Mouse (Mus musculus): Measurements from ENCODE around the gene Fbxl17.

Gene Fbxl17

DNA sequence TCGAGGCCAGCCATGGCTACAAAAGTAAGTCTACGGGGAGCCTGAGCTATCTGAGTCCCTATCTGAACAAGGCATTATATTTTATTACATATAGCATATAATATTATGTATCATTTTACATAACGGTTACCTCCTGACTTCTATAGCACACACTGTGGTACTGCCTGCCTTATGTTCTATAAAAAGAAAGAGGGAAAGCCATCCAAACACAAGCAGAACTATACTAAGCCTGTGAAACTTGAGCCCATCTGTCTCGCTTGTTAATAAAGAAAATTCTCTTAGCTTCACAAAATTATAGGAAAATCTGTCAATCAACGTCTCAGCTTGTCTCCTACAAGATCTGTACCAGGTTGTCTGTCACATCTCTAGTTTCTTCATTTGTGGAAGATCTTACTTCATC, 173.6 kb downstream of the Fbxl17 start:
- DNase-seq: no peak

DNA sequence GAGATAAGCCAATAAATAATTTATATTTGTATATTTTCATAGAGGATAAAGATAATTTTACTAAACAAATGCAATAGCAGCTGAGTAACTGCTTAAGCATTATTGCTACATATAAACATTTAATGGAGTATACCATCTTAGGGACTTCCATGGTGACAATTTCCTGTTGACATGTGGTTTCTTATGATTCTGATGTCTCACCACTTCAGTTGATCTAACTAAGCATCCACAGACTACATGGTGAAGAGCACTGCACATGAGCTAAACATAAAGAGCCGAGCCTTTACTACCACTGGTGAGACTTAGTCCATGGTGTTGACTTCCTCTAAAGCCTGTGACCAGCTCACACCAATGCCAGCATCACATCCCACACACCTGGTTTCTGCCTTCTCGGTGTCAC, 175.1 kb downstream of the Fbxl17 start:
- no peak for DNase-seq

DNA sequence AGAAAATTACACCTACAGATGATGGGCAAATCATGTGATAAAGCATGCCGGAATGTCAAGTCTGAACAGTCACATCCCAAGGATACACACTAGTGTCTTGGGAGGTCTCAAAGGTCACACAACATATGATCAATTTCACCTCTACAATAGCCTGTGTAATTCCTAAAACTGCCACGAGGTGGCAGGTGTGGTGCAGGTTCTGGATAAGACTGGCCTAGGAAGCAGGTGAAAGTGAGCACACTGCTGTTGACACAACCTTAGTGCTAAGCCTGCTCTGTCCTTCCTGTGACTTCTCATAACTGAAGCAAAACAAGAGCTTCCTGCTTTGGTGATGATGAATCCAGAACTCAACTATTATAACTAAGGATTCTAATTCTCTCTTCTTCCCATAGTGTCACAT, 175.8 kb downstream of the Fbxl17 start:
- peak; percentile 89 for DNase-seq

- no peak for DNase-seq
Measured at GRCm38 (mm10) chr17:63322846-63323245, 177.0 kb downstream of the Fbxl17 start.

DNA sequence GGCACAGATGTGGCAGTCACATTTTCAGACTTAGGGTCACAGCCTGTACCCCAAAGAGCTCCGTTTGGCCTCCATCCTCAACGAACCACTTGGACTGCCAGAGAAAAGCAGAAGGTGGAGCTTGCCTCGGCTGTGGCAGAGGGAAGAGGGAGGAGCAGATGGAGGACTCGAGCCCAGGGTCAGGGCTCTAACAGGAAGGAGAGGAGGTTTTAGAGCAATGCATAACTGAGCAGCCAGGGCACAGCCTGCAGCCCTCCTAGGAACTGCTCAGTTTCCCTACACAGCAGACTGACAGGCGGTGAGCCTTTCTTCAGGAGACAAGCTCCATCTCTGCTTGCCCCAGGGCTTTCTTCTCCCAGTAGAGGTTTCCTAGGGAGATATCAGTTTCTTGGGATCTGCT, 178.5 kb downstream of the Fbxl17 start:
- DNase-seq: no peak

- no peak for DNase-seq
Measured at GRCm38 (mm10) chr17:63317518-63317917, 182.3 kb downstream of the Fbxl17 start.

DNA sequence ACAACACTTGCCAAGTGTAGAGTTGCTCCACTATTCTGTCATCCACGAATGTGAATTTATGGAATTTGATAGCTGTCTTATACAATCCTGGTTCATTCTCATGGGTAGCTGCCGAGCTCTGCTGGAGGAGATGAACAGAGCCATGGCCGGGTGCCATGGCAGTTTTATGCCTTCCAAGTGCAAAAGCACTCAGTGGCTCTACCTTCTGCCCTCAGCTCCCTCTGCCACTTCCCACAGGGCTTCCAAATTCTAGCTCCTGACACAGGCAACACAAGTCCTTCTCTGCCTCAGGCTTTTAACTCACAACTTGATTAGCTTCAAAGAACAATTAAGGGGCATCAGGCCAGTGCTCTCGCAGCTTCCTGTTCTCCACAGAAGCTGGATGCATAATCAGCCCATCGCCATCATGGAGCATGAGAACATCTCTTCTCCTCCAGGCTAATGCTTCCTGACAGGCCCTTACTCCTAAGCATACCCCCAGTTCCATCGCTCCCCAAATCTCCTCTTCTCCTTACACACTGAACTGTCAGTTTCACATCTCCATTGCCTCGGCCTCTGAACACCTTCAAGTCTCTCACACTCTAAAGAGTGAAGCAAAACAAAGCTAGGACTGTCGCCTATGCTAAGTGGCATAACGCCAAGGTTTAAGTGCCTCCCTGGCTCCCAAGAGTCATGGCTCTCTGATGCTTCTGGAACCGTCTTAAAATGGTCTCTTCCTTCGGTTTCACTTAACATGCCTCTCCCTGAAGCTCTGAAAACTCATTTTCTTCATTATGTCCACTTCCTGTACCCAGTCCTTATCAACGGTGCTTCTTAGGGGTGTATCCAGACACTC, 184.0 kb downstream of the Fbxl17 start:
- DNase-seq: peak; percentile 36

DNA sequence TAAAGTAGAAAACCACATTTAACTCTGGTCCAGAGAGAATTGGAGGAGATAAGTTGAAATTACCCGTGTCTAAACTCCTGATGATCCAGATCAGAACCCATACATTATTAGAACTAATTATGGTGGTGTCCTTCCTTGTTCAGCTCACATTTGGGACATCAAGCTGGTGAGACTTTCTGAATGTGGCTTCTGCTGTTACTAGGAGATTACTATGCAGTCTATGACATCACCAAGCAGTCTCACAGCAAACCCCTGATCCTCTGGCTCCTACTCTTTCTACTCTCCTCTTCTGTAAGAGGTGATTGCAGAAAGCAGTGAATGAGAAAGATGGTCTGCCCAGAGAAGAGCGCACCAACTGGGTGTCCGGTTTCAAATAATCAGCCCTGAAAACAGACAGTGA, 187.0 kb downstream of the Fbxl17 start:
- DNase-seq: no peak

DNA sequence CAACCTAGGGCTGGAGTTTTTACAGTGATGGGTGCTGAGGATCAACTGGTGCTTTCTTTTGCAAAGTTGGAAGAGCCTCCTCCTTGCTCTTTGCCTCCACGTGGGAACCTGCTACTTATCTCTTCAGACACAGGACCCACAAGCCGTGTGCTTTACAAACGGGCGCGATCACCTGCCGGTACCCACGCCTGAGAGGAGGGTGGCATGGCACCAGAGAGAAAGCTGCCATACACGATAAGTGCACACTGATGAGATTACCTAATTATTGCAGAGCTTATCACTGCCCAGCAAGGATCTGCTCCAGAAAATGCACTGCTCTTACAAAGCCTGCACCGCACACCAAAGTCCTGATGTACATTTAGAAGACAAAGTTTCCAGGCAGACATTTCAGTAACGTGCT, 187.5 kb downstream of the Fbxl17 start:
- DNase-seq: no peak

DNA sequence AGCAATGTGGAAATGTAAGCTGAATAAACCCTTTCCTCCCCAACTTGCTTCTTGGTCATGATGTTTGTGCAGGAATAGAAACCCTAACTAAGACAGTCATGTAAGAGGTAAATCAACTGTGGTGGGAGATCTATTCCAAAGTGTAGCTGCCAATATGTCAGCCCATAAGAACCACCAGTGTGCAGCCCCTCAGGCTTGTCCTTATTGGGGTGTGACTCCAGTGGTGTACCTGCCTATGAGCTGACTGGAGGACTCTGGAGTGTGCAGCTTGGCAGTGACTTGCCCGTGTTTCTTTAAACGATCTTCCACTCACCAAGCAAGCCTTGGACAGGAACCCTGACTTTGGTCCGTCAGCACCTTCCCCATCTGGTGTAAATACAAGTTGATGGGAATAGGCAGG, 188.2 kb downstream of the Fbxl17 start:
- DNase-seq: no peak

GRCm38 (mm10) chr17:63310021-63310420, 189.8 kb downstream of the Fbxl17 start:
- no peak for DNase-seq

- DNase-seq: no peak
Measured at GRCm38 (mm10) chr17:63303862-63304261, 196.0 kb downstream of the Fbxl17 start.

- DNase-seq: no peak
Measured at GRCm38 (mm10) chr17:63301822-63302393, 197.9 kb downstream of the Fbxl17 start.

DNA sequence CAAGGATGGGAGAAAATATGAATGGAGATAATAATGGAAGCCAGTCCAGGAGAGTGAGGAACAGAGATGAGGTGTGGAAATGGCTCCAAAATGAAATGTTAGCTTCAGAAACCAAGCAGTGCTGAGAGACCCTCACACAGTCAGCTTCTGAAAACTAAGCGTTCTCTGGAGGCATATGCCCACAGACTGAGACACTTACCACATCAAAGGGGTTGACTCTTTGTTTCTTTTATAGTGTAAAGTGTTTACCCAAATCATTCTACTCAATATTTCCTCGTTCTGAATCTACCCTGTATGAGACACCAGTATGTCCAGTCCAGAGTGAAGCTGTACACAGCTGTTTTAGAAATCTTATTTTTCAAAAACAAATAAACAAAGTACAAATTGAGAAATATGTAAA, 204.3 kb downstream of the Fbxl17 start:
- DNase-seq: no peak

DNA sequence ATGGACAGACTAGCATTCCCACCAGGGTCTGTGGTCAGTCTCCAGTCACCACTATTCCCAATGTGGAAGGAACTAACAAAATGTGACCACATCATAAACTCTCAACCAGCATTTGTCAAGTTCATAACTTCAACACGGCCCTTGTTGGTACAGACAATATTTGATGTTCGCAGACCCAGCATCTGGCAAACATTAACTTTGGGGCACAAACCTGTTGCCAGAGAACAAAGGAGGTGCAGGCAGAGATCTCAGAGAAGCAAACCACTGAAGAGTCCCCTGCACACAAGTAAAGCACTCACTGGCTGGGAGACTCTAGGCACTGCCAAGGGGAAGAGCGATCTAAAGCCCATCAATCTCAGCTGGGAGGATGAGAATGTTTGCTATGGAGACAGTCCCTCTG, 204.9 kb downstream of the Fbxl17 start:
- no peak for DNase-seq

DNA sequence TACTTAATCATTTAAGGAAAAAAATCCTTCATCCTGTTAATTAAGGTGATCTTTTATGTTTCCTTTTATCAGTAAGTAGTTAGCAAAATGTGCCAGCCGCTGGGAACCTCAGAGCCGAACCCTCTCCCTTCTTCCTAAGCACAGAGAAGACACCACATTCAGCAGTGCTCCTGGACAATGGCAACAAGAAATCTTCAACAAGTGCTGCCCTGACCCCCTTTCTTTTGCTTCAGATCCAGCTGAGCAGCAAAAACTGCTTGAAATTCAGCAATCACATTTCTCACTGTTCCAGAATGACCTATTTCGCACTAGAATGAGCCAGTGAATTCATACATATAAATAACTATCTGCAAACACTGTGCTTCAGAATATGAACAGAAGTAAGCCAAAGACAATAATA, 205.8 kb downstream of the Fbxl17 start:
- DNase-seq: no peak

GRCm38 (mm10) chr17:63289317-63289913, 210.4 kb downstream of the Fbxl17 start:
- peak; percentile 27 for DNase-seq

GRCm38 (mm10) chr17:63288850-63289249, 211.0 kb downstream of the Fbxl17 start:
- DNase-seq: no peak

GRCm38 (mm10) chr17:63287413-63287812, 212.4 kb downstream of the Fbxl17 start:
- peak; percentile 35 for DNase-seq

DNA sequence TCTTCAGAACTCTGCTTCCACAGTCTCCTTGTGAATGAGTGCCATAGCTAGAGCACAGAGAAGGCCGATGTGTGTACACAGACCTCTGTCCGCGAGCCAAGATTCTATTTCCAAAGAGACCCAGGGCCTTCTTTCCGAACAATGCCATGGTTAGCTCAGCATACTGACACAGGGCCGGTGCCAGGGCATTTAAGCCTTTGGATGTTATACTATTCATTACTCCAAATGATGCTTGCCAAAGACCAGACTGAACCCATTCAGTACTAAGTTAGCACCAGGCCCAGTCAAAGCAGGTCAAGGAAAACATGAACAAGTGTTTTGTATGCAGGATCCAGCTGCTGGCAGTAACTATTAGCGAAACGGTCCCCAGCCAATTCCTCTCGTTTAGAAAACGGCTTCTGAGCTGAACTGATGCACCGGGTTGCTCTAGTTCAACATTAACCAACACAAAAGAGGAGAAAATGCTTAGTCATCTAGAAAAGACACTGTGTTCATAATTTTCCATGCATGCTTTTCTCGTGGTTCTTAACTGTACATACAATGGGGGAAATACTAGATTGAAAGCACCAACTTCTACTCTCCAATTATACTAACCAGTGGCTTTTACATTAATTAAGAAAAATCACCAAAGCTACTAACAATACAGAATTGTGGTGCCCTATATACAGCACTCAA, 214.4 kb downstream of the Fbxl17 start:
- peak; percentile 79 for DNase-seq

- DNase-seq: no peak
Measured at GRCm38 (mm10) chr17:63284074-63284473, 215.7 kb downstream of the Fbxl17 start.

GRCm38 (mm10) chr17:63282004-63282403, 217.8 kb downstream of the Fbxl17 start:
- DNase-seq: no peak

- no peak for DNase-seq
Measured at GRCm38 (mm10) chr17:63280990-63281389, 218.8 kb downstream of the Fbxl17 start.

- no peak for DNase-seq
Measured at GRCm38 (mm10) chr17:63279144-63279543, 220.7 kb downstream of the Fbxl17 start.

Measured in lung, postnatal 36 days (tissue).